Mouse (Mus musculus) embryonic facial prominence, embryonic 14.5 days (tissue): ENCODE data around the gene Cd3e. TPM values are rescaled to one million over a fixed set of nuclear protein-coding genes. Genes with fewer than 3 reads are reported as not detected.
"Not testable (repeated sequence)": the region's sequence is repeated elsewhere in the genome, so short reads cannot be mapped to it uniquely, and the experiment has no call there.

Source experiments
- ATAC-seq: fragments of 200-750 bp; cut with Nextera tagmentation; 2 replicates; pipeline ENCODE4 v1.8.0; 2017; ENCODE audit warnings: low read depth, moderate number of reproducible peaks, moderate TSS enrichment
- DNase-seq: peaks from one replicate; pipeline ENCODE4 v3.0.0-alpha.2; 2015; ENCODE audit warnings: low spot score
- H3K27ac ChIP-seq: fragments of 300-500 bp; sonication (generic); replicated peaks from 2 replicates; pipeline ENCODE4 v1.5.1; 2014; ENCODE audit warnings: low read depth, mild to moderate bottlenecking, low read length, moderate library complexity
- H3K27me3 ChIP-seq: fragments of 300-500 bp; sonication (generic); replicated peaks from 2 replicates; pipeline ENCODE4 v1.6.1; 2014; ENCODE audit warnings: low read length; ENCODE audit not compliant: control insufficient read depth, insufficient read depth
- H3K36me3 ChIP-seq: fragments of 300-500 bp; sonication (generic); 2 replicates; pipeline ENCODE4 v1.6.1; 2014; ENCODE audit warnings: low read length, mixed read lengths; ENCODE audit not compliant: control insufficient read depth, insufficient read depth
- H3K4me1 ChIP-seq: fragments of 300-500 bp; sonication (generic); 2 replicates; pipeline ENCODE4 v1.6.1; 2014; ENCODE audit warnings: antibody characterized with exemption, low read length; ENCODE audit not compliant: control insufficient read depth, insufficient read depth
- H3K4me2 ChIP-seq: fragments of 300-500 bp; sonication (generic); 2 replicates; pipeline ENCODE4 v1.6.1; 2014; ENCODE audit warnings: low read depth, mild to moderate bottlenecking, low read length, moderate library complexity, mixed read lengths
- H3K4me3 ChIP-seq: fragments of 300-500 bp; sonication (generic); 2 replicates; pipeline ENCODE4 v1.5.1; 2014; ENCODE audit warnings: low read depth, mild to moderate bottlenecking, low read length
- H3K9ac ChIP-seq: fragments of 300-500 bp; sonication (generic); 2 replicates; pipeline ENCODE4 v1.6.1; 2014; ENCODE audit warnings: low read depth, mild to moderate bottlenecking, low read length, moderate library complexity, mixed read lengths
- H3K9me3 ChIP-seq: fragments of 300-500 bp; sonication (generic); 2 replicates; pipeline ENCODE4 v1.6.1; 2016; ENCODE audit warnings: low read length; ENCODE audit not compliant: control insufficient read depth
- WGBS: fragments of 180-500 bp; shearing (Covaris S2); extraction: QIAGEN DNeasy Blood & Tissue Kit; methylation state at CpG from one replicate; pipeline ENCODE4 v1.1.7; 2014; 5-methylcytosine and 5-hydroxymethylcytosine counted together
- polyA plus RNA-seq: library from polyadenylated mRNA; unstranded; fragments of >200 nt; fragmentation: Nextera tagmentation; extraction: Ambion mirVana; gene quantifications from 2 replicates; pipeline ENCODE4 v1.2.1, GENCODE M21; 2014

The Cd3e gene
- polyA plus RNA-seq, 1 experiment from 2014 or later, result 0.25 TPM

- Histone ChIP-seq H3K9me3 (no peaks in the 10 kb centered on the region), H3K27ac (no peak overlapping the region), H3K9ac (no peak overlapping the region), H3K4me3 (no peak overlapping the region), H3K4me1 (no peaks in the 10 kb centered on the region), H3K36me3 (no peaks in the 10 kb centered on the region), H3K27me3 (peaks cover 7% of the 10 kb centered on the region), H3K4me2 (no peak overlapping the region)
- ATAC-seq (no peak), DNase-seq (no peak)
- WGBS, result 81% methylated on average over 2 of the region's 2 CpGs
These were observed 28.3 kb downstream of the Cd3e start for GRCm38 (mm10) chr9:44981104-44981503.

GRCm38 (mm10) chr9:44980242-44980641 is 29.2 kb downstream of the Cd3e start, which contains the start of gene Cd3g:
Cd3g (minus strand) TSS chr9:44980431.
- H3K9ac ChIP-seq, result no peak within 1 kb of the TSS
- H3K4me2 ChIP-seq, result no peak within 1 kb of the TSS
- WGBS, result 72% methylated on average over 3 of the region's 3 CpGs
- H3K9me3 ChIP-seq, result no peaks in the 10 kb centered on the region
- H3K27me3 ChIP-seq, result peaks cover 9% of the 10 kb centered on the region
- H3K36me3 ChIP-seq, result no peaks in the 10 kb centered on the region
- no peak within 1 kb of the TSS for H3K4me3 ChIP-seq
- H3K4me1 ChIP-seq, result no peaks in the 10 kb centered on the region
- DNase-seq (no peak), ATAC-seq (no peak)
- no peak within 1 kb of the TSS for H3K27ac ChIP-seq

- 71% methylated on average over 7 of the region's 7 CpGs for WGBS
- H3K9ac ChIP-seq, result no peak overlapping the region
- H3K27ac ChIP-seq, result no peak overlapping the region
- ATAC-seq, result no peak
- DNase-seq, result no peak
- no peaks in the 10 kb centered on the region for H3K9me3 ChIP-seq
- H3K36me3 ChIP-seq, result no peaks in the 10 kb centered on the region
- no peak overlapping the region for H3K4me3 ChIP-seq
- peaks cover 9% of the 10 kb centered on the region for H3K27me3 ChIP-seq
- H3K4me2 ChIP-seq, result no peak overlapping the region
- no peaks in the 10 kb centered on the region for H3K4me1 ChIP-seq
These were observed 29.6 kb downstream of the Cd3e start for GRCm38 (mm10) chr9:44979806-44980205.

- H3K4me2 ChIP-seq, result no peak overlapping the region
- no peak for DNase-seq
These were observed 31.6 kb downstream of the Cd3e start for GRCm38 (mm10) chr9:44977813-44978212.

GRCm38 (mm10) chr9:44969450-44969849 is 40.0 kb downstream of the Cd3e start:
- ATAC-seq (no peak), DNase-seq (no peak)
- Histone ChIP-seq H3K9ac (no peak overlapping the region), H3K4me1 (peaks cover 7% of the 10 kb centered on the region), H3K36me3 (no peaks in the 10 kb centered on the region), H3K27me3 (peaks cover 9% of the 10 kb centered on the region; the same call in 1 of the 2 replicates), H3K4me3 (no peak overlapping the region), H3K9me3 (no peaks in the 10 kb centered on the region), H3K4me2 (no peak overlapping the region), H3K27ac (no peak overlapping the region)
- WGBS, result 95% methylated on average over 1 of the region's 1 CpGs

More at GRCm38 (mm10) chr9:44977813-44978212, 31.6 kb downstream of the Cd3e start:
- Histone ChIP-seq H3K27me3 (peaks cover 18% of the 10 kb centered on the region), H3K36me3 (no peaks in the 10 kb centered on the region), H3K27ac (no peak overlapping the region), H3K4me1 (no peaks in the 10 kb centered on the region), H3K9ac (no peak overlapping the region), H3K9me3 (no peaks in the 10 kb centered on the region), H3K4me3 (no peak overlapping the region)
- WGBS, result 72% methylated on average over 6 of the region's 6 CpGs
- ATAC-seq, result no peak

GRCm38 (mm10) chr9:44967763-44968162 is 41.7 kb downstream of the Cd3e start:
- H3K27me3 ChIP-seq, H3K4me2 ChIP-seq, H3K9ac ChIP-seq, DNase-seq, ATAC-seq, H3K36me3 ChIP-seq, H3K4me3 ChIP-seq, H3K27ac ChIP-seq, H3K9me3 ChIP-seq: not testable (repeated sequence)
- WGBS, result 81% methylated on average over 5 of the region's 5 CpGs
- peaks cover 11% of the 10 kb centered on the region for H3K4me1 ChIP-seq

- Histone ChIP-seq H3K27me3 (no peaks in the 10 kb centered on the region), H3K4me1 (peaks cover 11% of the 10 kb centered on the region), H3K27ac (no peak overlapping the region), H3K4me2 (no peak overlapping the region), H3K9me3 (no peaks in the 10 kb centered on the region), H3K9ac (no peak overlapping the region), H3K4me3 (no peak overlapping the region), H3K36me3 (peaks cover 3% of the 10 kb centered on the region)
- DNase-seq (peak; percentile 83), ATAC-seq (peak; percentile 58; the same call in 1 of the 2 replicates)
- 24% methylated on average over 3 of the region's 3 CpGs for WGBS
These were observed 42.6 kb downstream of the Cd3e start for GRCm38 (mm10) chr9:44966815-44967242.

GRCm38 (mm10) chr9:44965833-44966466 is 43.5 kb downstream of the Cd3e start:
- 12% methylated on average over 10 of the region's 10 CpGs for WGBS
- H3K36me3 ChIP-seq, result peaks cover 7% of the 10 kb centered on the region

More at GRCm38 (mm10) chr9:44965833-44966466, 43.5 kb downstream of the Cd3e start:
- Histone ChIP-seq H3K9me3 (no peaks in the 10 kb centered on the region), H3K27me3 (no peaks in the 10 kb centered on the region), H3K4me1 (peaks cover 11% of the 10 kb centered on the region), H3K9ac (peak overlapping the region; percentile 22), H3K4me2 (peak overlapping the region; percentile 90), H3K4me3 (peak overlapping the region; percentile 93), H3K27ac (peak overlapping the region; percentile 16; the same call in 1 of the 2 replicates)
- ATAC-seq (no peak), DNase-seq (no peak)
